Mouse (Mus musculus): ENCODE results near the gene Spcs3.
"Not testable (repeated sequence)": the region's sequence is repeated elsewhere in the genome, so short reads cannot be mapped to it uniquely, and the experiment has no call there.

The Spcs3 gene

DNA sequence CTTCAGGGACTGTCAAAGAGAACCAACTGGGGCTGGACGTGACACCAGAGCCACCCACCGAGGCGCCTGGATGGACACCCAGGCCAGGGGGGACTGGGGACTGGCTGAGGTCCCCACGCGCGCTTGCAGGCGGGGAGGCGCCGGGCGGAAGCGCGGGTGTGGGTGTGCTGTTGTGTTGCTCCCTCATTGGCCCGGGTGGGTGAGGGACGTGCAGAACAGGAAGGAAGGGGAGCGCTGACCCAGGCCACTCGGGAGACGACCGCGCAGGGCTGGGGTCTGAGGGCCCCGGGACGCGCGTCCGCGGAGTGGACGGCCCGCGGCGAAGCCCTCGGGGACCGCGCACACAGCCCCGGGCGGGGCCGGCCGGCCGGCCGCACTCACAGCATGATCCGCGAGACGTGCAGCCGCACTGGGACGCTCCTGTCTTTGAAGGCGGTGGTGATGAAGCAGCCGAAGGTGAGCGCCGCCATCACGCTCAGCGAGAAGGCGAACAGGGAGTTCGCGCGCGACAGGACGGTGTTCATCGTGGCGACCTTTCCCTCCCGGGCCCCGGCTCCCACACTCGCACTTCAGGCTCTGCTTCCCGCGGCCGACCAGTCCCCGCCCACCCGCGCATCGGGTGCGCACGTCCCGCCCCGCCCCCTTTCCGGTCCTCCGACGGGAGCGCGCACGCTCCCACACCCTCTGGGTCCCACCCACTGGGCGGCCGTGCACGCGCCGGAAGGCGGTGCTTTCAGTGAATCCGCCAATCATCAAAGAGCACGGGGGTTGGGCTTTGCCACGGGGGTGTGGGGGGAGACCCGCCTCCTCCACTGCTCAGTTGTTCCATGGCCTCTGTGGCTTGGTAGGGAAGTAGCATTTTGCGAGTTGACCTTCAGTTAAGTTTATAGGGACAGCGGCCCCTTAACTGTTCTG, at the start of gene Spcs3, which contains the start of gene Asb5:
TSS of gene Spcs3 (minus strand) at position 617 of the 915 bp plus-strand sequence.
TSS of gene Asb5 (plus strand) at position 199 of the 915 bp plus-strand sequence.
- peak; percentile 91 for DNase-seq (ENCODE audit: low read depth, low spot score)

DNA sequence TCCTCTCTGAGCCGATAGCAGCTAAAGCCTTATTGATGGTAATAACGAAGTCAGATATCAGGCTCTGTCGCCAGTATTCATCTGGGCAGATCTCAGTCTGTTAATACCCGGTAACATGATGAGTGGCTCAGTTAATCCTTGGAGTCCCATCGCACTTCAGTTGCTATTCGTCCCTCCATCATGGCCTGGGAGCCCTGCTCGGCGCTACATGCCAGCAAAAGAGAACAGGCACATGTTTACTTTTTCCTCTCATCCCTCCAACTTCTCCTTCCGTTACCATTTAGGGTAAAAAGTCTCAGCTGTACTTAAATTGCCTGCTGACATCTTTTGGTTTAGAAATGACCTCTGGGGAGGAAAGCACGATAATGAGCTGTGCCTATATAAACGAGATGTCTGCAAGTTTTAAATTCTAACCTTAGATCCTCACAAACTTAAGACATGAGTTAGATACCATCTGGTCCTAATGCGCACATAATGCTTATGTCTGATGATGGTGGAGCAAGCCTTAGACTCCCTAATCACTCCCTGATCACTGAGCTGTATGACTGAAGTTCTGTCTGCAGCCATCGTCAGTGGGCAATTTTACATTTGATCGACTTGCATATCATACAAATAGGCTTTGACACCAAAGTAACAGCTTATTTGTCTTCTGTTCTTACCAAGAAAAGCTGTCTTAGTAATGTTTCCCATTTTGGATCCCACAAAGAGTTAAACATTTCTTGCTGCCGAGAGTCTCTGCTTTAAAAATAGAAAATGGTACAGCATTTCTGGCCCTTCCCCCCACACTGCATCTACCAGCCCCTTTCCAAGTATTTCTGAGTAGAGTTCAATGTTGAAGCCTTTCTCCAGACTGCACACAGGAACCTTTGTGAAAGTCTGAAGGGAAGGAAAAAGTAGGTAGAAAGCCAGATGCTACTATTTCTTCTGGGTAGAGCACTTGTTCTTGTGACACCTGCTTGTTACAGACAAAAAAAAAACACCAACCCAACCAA, 41.1 kb upstream of the Spcs3 start:
- no peak for DNase-seq (ENCODE audit: low read depth, low spot score)

DNA sequence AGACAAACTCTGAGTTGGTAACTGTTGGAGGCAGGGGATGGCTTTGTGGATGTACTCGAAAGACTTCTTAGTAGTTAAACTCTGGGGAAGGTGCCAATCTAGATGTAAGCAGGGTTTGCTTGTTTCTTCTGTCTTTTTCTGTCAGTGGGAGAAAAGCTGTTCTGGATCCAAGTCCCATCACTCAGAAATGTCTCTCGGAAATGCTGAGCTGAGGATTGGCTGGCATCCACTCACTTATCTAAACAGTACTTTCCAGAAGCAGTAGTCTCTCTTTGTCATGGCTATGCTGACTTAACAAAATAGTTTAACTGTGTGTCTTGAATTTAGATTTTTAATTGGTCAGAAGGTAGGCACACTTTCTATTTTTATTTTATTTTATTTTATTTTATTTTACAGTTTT, 37.4 kb upstream of the Spcs3 start:
- DNase-seq (ENCODE audit: low read depth, low spot score) = peak; percentile 53

DNA sequence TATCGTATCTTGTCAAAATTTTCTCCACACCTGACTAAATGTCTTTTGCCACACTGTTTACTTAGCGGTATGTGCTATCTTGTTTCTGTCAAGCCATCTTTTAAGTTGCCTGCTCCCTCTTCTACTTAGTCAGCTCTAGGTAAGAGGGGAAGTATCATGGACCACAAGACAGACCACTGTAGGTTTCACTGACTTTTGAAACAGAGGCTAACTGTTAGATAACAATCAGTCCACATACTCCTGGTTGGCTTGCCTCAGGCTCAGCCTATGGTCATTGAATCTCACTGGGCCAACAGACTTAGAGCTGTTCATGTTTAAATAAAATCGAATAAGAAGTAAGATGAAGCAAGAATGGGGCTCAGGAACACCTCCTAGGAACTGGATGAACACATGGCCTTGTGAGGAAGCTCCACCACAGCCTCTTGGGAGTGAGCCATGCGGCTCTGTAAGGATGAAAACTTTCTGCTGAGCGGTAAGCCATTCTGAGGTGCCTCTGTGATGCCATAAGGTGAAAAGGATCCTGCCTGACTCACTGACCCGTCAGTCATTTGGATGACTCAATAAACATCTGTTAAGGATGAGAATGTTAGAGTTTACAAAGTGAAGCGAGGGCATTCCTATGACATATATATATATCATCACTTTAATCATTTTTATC, 35.9 kb upstream of the Spcs3 start:
- peak; percentile 84 for DNase-seq (ENCODE audit: low read depth, low spot score)

DNA sequence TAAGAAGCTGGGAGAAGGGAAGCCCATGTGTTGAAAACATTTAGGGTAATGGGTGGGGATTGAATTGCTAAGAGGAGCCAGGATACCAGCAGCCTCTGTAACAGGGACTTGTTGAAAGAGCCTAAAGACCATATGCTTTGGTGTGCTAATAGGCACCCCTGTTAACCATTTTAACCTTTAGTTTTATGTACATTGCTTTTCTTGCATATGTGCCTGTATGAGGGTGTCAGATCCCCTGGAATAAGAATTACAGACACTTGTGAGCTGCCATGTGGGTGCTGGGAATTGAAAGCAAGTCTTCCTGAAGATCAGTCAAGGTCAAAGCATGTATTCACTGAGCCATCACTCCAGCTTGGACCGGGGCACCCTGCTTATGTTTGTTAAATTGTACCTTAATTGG, 35.4 kb upstream of the Spcs3 start:
- no peak for DNase-seq (ENCODE audit: low read depth, low spot score)

DNA sequence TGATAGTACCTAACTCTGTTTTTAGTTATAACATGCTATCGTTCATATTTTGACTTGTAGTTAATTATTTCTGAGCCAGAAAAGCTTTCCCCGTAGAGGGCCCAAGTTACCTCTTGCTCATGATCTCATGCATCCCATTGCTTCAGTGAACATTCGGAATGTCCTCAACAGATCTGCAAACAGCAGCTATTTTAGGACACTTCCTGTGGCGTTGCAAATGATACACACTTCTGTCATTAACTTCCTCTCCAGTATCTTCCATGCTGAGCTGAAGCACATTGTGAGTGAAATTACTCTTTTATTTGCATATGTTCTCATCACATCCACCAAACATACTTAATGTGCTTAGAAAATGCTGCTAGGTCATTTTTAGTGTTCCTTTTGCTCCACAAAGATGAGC, 32.3 kb upstream of the Spcs3 start:
- DNase-seq (ENCODE audit: low read depth, low spot score) = no peak

DNA sequence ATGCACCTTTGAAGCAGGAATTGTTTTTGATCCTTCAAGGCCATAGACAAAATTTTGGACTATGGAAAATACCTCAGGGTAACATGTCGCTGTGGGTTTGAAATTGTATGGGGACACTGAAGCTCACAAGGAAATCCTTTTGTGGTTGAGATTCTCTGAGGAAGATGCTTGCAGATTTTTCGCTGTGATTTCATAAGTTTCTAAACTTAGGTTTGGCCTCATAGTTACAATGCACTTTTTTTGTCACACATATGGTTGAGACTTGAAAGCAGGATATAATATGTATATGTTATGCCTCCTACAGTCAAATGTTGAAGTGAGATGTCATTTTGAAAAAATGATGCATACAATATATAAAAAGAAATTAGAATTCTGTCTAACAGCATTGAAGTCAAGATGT, 25.1 kb upstream of the Spcs3 start:
- DNase-seq (ENCODE audit: low read depth, low spot score) = no peak

DNA sequence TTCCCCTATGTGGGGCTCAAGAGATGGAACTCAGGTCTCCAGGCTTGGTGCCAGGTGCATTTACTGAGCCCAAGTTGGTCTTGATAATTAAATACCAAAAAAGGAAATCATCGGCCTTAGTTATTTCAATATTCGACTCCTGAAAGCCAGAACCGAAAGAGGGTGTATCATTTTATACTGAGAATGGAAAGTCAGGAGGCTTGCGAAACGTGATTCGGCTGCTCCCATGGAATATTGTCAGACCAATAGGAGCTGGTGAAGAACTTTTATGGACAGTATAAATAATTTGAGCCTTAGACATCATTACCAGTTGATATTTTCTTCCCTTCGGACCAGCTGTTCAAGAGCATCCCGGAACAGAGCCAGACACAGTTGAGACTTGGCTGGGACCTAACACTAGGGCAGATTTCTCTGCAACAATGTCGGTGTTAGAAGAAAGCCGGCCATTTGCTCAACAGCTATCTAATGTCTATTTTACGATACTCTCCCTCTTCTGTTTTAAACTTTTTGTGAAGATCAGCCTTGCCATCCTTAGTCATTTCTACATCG, 20.3 kb upstream of the Spcs3 start:
- no peak for DNase-seq (ENCODE audit: low read depth, low spot score)

DNA sequence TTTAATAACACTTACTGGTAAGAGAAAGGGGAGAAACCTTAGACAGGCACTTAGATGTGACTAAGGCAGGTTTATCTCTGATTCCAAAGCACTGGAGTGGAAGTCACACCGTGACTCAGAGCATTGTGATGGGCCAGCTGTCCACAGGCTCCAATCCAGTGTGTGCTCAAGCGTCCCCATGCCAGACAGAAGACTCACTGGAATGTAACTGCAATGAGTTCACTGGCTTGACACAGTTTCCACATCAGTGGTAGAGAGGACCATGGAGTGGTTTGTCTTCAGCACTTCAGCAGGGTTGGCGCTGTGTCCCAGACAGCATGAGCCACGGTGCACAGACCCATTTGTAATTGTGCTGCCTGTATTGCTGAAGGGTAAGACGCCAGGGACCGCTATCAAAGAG, 18.6 kb upstream of the Spcs3 start:
- DNase-seq (ENCODE audit: low read depth, low spot score) = peak; percentile 87

DNA sequence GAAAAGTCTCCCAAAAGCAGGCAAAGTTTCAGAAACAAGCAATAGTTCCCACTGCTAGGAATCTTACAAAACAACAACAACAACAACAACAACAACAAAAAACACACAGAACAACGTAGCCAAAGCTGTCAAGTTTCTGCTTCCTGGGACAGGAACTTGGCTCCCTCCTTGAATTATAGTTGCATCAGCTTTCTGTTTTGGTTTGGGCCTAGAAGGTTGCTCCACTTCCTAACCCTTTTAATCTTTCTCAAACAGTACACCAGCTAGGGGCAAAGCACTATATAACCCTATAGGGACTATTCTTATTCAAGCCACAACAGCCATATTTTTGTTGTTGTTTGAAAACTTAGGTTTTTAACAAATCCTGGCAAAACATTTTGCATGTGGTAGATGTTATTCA, 11.5 kb upstream of the Spcs3 start:
- no peak for DNase-seq (ENCODE audit: low read depth, low spot score)

DNA sequence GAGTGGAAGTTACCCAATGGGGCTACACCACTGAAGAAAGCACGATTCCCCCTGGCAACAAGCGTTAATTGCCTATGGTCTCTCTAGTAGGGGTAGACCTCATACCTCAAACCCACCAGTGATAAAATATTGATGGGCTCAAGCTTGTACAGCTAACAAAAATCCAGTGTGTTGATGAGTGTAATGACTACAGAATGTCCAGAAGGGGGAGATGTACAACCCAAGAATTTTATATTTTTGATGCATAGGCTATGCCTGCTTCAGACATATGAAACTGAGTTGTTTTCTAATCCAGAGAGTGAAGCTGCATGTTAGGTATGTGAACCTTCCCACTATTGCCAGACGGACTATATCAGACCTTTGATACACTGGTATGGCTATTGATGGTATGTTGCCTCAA, 7.5 kb upstream of the Spcs3 start:
- peak; percentile 62 for DNase-seq (ENCODE audit: low read depth, low spot score)

DNA sequence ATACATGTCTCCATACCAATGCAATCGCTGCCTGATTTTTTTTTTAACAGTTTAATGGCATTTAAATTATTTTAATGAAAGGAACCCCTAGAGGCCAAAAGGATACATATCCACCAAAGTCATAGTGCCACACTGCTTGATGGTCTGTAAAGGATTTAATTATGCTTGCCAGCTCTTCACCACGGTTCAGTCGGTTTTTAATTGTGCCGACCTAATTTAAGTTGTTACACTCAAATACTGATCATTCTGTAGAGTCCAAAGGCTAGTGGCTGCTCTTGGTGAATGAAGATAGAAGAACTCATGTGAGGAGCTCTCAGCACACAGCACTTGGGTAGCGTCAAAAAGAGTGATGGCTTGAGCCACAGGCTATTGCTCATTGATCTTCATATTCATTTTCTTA, 5.4 kb upstream of the Spcs3 start:
- DNase-seq (ENCODE audit: low read depth, low spot score) = no peak

DNA sequence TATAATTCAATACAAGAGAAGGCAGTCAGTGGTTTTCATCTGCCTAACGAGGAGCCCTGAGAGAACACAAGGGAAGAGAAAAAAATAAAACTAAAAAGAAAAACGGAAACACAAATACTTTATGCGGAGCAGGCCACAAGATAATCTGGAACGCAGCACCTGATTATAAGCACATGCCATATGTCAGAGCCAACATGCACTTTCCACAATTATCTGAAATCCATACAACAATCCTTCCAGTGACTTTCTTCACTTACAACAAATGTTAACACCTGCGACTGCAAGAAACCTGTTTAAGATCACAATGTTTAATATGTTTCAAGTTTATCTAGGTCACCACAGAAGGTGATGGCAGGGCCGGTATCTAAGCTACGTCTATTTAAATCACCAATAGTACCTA, 1.2 kb downstream of the Spcs3 start:
- DNase-seq (ENCODE audit: low read depth, low spot score) = no peak

DNA sequence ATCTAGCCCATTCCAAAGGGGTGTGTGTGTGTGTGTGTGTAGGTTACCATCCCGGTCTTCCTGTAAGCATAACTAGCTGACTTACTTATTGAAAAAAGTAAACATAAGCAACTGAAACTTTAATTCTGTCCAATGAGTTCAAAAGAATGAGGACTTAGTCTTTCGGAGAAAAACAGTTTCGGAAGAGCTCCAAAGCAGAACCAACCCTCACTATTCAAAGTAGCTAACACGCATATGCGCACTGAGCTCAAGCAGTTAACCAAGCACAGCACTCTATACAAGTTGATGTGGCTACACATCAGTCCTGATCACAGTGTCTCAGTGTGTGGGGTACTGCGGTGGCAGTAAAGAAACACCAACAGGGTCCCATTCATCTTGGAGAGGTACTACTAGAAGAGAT, 3.1 kb downstream of the Spcs3 start:
- DNase-seq (ENCODE audit: low read depth, low spot score) = no peak

DNA sequence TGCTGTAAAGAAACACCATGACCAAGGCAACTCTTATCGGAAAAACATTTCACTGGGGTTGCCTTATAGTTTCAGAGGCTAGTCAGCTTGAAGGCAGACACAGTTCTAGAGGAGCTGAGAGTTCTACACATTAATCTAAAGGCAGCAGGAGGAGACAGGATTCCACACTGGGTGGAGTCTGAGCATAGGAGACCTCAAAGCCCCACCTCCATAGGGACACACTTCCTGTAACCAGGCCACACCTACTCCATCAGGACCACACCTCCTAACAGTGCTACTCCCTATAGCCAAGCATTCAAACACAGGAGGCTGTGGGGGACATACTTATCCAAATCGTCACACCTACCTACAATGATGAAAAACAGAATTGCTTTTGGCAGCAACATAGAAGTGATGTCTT, 4.2 kb downstream of the Spcs3 start:
- DNase-seq (ENCODE audit: low read depth, low spot score) = peak; percentile 36

DNA sequence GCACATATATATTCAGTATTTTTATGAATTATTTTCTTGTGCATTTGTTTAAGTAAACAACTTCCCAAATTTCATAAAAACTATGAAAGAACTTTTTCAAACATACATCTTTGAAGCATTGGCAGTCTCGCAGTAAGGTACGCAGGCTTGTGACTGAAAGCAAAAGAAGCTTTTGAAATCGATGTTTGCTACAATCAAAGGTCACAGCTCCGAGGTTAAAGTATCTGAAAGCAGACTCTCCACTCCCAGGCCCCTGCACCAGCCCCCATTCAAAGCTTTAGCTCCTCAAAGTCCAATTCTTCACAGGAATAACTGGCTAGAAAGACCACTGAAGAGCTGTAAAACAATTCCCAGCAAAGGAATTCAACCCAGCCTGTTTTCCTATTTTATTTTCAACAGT, 9.3 kb downstream of the Spcs3 start:
- no peak for DNase-seq (ENCODE audit: low read depth, low spot score)

DNA sequence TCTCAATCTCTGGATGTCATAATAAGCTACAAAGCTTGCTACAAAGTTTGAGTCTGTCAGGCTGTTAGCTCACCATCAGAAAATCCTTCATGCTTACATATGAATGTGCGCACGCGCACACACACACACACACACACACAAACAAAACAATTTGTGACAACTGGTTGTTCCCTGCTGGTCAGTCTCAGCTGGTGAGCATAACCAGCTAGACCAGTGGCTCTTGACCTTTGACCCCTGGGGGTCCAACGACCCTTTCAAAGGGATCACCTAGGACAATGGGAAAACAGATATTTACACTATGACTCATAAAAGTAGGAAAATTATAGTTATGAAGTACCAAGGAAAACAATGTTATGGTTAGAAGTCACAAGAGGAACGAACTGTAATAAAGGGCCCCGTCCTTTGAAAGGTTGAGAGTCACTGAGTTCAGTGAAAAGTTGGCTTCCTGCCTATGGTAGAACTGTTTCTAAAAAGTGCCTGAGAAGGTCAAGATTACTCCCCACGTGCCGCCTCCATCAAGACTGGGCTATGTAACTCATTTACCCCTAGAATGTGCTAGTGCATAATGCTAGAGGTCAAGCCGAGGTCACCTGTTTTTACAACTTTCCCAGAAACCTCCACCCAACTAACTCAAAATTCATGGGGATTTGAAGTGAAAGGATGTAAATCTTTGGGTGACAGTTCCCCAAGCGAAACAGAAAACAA, 10.9 kb downstream of the Spcs3 start:
- DNase-seq (ENCODE audit: low read depth, low spot score) = no peak

DNA sequence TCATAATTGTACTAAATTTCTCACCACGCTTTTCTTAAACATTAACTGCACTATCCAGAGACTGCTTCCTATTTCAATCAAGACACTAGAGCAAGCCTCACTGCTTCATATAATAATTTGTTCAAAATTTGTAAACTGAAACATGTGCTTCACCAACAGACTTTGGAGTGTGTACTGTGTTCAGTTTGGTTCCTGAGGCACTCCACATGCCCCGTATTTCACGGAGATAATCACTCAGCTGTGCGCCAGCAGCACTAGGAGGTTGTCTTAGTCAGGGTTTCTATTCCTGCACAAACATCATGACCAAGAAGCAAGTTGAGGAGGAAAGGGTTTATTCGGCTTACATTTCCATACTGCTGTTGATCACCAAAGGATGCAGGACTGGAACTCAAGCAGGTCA, 17.6 kb downstream of the Spcs3 start:
- DNase-seq (ENCODE audit: low read depth, low spot score) = not testable (repeated sequence)

DNA sequence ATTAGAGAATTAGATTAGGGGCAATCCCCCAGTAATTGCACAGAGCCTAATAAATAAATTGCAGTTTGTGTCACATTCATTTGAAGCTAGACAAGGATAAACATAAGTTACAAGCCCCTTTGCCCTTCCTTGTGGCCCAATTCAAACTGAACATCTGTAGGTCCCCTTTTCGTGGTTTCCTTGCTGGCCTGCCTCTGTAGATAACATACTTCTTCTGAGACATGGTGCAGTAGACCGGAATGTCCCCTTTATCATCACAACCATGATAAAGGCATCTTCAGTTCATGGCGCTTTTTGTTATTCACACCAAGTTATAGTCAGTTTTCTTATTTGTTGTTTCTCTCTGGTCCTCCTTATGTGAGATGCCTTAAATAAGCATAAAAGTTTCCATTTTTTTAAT, 18.0 kb downstream of the Spcs3 start:
- DNase-seq (ENCODE audit: low read depth, low spot score) = no peak

DNA sequence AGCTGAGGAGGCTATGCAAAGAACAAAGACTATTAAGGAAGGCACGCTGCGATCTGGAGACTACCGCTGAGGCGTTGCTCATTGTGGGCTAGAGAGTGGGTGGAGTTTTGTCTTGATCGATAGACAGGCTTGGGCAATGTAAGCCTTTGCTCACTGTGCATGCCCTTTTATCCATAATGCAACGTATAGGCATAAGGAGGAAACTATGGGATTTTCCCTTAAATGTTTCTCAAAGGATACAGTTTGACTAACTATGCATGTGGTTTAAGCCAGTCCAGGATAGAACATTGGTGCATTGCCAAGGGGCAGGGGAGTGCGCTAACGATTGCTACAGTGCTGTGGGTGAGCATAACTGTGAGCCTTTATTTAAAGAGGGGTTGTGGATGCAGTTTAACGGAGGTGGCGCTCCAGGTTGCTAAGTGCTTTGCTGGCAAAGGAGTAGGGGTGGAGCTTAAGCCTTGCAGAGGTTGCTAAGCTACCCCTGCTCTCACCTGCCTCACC, 20.5 kb downstream of the Spcs3 start:
- no peak for DNase-seq (ENCODE audit: low read depth, low spot score)

DNA sequence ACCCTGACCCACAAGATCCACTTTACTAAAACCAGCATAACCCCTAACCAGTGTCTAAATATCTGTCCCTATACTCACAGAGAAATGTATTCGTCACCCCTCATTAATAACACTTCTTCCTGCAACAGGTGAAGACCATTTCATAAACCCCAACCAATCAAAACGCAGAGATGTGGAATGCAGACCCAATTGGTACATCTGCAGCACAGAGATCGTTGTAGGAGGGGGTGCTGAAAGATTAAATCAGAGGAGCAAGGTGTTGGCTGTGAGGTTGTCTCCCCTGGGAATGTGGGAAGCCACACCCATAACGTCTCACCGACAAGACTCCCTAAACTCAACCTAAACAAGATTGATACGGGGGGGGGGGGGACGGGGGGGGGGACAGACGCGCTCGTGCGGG, 21.0 kb downstream of the Spcs3 start:
- no peak for DNase-seq (ENCODE audit: low read depth, low spot score)

All from 3T3-L1 (cell line).